Mouse (Mus musculus) spleen, postnatal 36 days (tissue): Measurements from ENCODE around the gene Agap1.
"Not testable (repeated sequence)": the region's sequence is repeated elsewhere in the genome, so short reads cannot be mapped to it uniquely, and the experiment has no call there.

Experiments used
- DNase-seq, 2 experiments: peaks; one replicate each; pipeline ENCODE4 v3.0.0; 2022; ENCODE audit warnings: low spot score in 2 of 2, mixed read lengths in 1 of 2

Agap1 gene

GRCm38 (mm10) chr1:89501891-89502290 lies 47.3 kb downstream of the Agap1 start:
- not testable (repeated sequence) for DNase-seq

- no peak for DNase-seq
These were observed 54.6 kb downstream of the Agap1 start for GRCm38 (mm10) chr1:89509196-89509595.

GRCm38 (mm10) chr1:89509763-89510340 lies 55.2 kb downstream of the Agap1 start:
- DNase-seq: no peak

GRCm38 (mm10) chr1:89510731-89511130 lies 56.1 kb downstream of the Agap1 start:
- no peak for DNase-seq

GRCm38 (mm10) chr1:89513616-89514283 lies 59.1 kb downstream of the Agap1 start:
- no peak for DNase-seq

DNA sequence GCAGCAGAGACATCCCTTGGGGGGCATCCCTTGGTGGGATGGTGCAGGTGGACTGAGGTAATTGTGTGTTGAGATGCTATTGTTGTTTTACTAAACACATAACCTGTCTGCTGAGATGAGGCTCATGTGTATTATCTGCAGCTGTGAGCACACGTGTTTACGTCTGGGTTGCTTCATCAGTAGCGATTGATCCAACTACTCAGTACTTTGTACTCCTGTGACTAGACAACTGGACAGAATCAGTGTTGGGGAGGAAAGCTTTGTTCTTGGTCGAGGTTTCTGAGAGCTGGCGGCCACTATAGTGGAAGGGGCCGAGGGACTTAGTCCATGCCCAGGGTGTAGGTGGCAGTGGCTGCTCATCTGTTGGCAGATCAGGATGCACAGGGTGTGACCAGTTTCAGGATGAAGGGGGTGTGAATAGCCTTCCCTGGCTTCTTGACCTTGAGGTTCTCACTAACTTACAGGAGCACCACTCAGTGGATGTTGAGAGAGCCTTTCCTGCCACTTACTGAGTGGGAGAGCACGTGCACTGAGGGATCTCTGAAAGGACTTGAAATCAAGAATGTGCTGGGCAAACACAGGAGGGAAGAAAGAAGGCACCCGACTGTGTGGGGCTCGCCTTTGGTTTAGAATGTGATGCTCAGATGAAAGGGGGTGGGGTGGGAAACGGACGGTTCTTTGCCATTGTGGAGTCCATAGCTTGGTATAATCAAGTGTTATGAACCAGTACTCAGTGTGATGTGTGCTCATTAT lies 61.4 kb downstream of the Agap1 start:
- no peak for DNase-seq

GRCm38 (mm10) chr1:89517817-89518216 lies 63.2 kb downstream of the Agap1 start:
- no peak for DNase-seq

- DNase-seq: no peak
These were observed 65.5 kb downstream of the Agap1 start for GRCm38 (mm10) chr1:89519914-89520643.

DNA sequence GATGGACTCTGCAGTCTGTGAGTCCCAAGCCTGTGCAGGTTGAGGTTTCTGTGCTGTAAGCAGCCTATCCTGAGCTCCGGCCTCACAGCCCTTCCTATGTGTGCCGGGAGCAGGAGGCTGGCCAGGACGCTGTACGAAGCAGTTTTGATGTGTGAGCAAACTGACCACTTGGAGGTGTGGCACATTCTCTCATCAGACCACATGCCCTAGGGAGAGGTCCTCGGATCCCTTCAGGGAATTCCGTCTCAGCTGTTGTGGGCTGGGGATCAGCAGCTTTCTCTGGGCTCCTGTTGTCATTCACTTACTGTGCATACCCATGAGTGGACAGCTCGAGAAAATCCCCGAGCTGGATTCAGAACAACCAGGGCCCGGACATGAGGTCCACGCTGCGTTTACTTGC lies 66.8 kb downstream of the Agap1 start:
- DNase-seq: no peak

GRCm38 (mm10) chr1:89521935-89522535 lies 67.4 kb downstream of the Agap1 start:
- DNase-seq: no peak

DNA sequence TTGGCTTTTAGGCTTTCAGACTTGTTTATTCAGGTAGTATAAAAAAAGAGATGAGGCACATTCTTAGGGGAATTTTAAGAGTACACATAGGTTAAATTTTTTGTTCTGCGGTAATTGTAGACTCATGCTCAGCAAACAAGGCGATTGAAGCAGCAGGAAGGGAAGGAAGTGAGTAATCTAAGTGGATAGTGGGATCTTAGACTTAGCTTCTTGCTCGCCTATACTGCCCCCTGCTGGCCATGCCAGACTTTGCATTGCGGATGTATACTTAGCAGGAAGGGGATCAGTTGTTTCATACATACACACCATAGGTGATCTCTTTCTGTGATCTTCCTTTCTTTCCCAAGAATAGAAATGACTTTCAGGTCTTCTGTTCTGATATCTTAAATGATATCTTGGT lies 69.8 kb downstream of the Agap1 start:
- DNase-seq: peak; percentile 33 to 54

DNA sequence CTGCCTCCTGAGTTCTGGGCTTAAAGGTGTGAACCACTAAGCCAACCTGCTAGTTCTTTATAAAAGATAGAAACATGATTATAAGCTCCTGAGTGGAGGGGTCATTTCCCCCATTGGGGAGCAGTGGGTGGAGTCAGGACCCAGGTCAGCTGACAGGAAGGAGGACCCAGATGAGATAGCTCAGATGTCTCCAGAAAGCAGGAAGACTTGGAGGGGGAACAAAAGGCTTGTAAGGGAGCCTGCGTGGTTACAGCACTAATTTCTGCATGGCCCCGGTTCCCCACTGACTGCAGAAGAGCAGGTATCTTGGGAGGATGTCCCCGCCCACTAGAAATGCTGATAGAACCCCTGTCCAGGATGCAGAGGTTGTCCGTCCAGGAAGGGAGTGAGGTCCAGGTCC lies 70.4 kb downstream of the Agap1 start:
- no peak for DNase-seq

DNA sequence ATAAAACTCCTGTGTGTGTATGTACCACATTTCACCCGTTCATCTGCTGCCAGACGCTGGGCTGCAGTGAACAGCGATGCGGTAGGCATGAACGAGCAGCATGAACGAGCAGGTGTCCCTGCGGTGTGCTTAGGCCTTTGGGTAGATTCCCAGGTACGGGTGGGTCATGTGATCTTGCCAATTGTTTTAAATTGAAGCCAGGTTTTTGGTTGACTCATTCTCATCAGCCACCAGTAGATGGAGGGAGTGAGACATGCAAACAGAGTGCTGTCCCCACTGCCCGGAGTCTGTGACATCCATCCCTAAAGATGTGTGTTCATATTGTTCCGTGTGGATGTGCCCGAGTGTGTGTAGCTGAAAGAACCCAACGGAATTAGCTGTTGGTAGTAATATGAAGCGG lies 71.2 kb downstream of the Agap1 start:
- DNase-seq: no peak

DNA sequence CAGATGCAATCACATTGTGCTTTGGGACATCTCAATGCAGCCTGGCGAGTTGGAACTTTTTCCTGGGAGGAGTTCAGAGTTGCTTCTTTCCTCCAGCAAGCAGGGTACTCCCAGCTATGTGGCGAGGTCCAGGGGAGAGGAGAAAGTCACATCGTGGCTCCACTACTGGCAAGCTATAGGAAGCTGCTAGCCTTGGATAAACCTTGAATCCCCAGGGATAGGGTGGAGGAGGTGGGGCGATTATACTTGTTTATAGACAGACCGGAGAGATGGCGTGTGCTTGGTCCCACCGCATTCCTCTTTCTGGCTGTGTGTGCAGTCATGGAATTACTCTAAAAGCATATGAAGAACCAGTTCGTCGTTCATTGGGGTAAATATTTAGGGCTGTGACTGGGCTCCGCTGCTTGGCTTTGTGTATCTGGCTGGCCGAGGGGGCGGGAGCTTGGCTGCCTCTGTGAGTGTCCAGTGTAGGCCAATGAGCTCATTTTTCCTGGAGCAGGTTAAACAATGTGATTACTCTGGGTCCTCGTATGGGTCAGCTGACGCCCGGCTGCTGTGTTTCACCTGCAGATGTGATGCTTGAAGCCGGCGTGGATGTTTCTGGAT lies 74.2 kb downstream of the Agap1 start:
- no peak for DNase-seq

- no peak for DNase-seq
These were observed 79.1 kb downstream of the Agap1 start for GRCm38 (mm10) chr1:89533702-89534101.

DNA sequence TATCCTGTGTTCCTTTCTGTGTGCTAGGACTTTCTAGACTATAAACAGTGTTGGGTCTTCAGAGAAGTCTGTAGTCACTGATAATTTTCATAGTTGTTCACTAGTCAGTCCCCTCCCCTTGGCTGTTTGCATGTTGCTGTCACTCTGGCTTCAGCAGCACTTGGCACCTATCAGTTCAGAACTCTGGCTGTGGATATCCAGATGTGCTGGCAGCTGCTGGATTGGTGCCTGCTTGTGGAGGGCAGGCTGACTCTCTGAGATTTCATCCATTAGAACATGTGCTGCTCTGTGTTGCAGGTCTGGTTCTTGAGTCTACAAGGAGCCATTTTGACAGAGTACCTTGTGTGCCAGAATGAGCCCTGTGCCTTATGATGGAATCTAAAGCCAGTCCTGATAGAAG lies 80.6 kb downstream of the Agap1 start:
- no peak for DNase-seq

- DNase-seq: no peak
These were observed 83.7 kb downstream of the Agap1 start for GRCm38 (mm10) chr1:89538163-89538946.

- DNase-seq: no peak
These were observed 84.5 kb downstream of the Agap1 start for GRCm38 (mm10) chr1:89539127-89539526.

GRCm38 (mm10) chr1:89541151-89541550 lies 86.5 kb downstream of the Agap1 start:
- no peak for DNase-seq

- DNase-seq: no peak
These were observed 87.9 kb downstream of the Agap1 start for GRCm38 (mm10) chr1:89542464-89542863.

GRCm38 (mm10) chr1:89543312-89543711 lies 88.7 kb downstream of the Agap1 start:
- DNase-seq: no peak
